11 mouse cellular contexts compared by ENCODE assay signal in genomic region chr6:67296126-67296525, GRCm38 (mm10). TPM values are rescaled to one million over a fixed set of nuclear protein-coding genes. Genes with fewer than 3 reads are reported as not detected.
DNase-seq lines count a peak whose midpoint lies in the region; ATAC-seq and TF ChIP-seq lines count a peak whose summit lies in the region.
"Had no signal": no experiment of that assay in that cellular context is flagged by ENCODE, and none has a peak within 500 bp of the region (broad histone marks: within the 10 kb centered on the region; RNA-seq: fewer than 3 reads in every experiment).

No protein-coding gene starts in this region.

- intact Hi-C loops in left cerebral cortex, adult 2 months (cut with DNase I): no loop called here
- intact Hi-C loops in left cerebral cortex, postnatal 4 days (cut with DNase I): no loop called here

- H3K4me3 ChIP-seq in left cerebral cortex, adult 2 months: no peak overlapping the region
- H3K4me3 ChIP-seq: forebrain, embryonic 12.5 days; hindbrain, embryonic 15.5 days had no signal

- peak; percentile 7; the same call in 1 of the 2 replicates for TF ChIP-seq CTCF in left cerebral cortex, adult 2 months (IDR thresholded peaks at IDR 0.05)
- peak; percentile 64 for TF ChIP-seq CTCF in Patski (IDR thresholded peaks at IDR 0.05)

- DNase-seq in cerebellum, postnatal 10 days: peak; percentile 16 to 18
- no peak for DNase-seq in cerebellum, postnatal 4 days (ENCODE audit: low spot score in 2 of 2)
- DNase-seq in left cerebral cortex, adult 2 months (ENCODE audit: extremely low spot score in 1 of 2, low spot score in 2 of 2): no peak
- DNase-seq in left cerebral cortex, postnatal 4 days: no peak
- no peak for DNase-seq in Patski (ENCODE audit: low read depth, low spot score)
- DNase-seq in layer of hippocampus, postnatal 36 days: no peak
- DNase-seq in Muller cell, postnatal 12 days (ENCODE audit: inconsistent ontology term): no peak
- DNase-seq: adrenal gland, postnatal 14 days had no signal

- ATAC-seq in Patski: no peak
- peak; percentile 31; the same call in 1 of the 2 replicates for ATAC-seq in megakaryocyte-erythroid progenitor cell, adult 5-6 weeks (replicated peaks; ENCODE audit: low FRiP score, low TSS enrichment, poor library complexity, severe bottlenecking)

- CTCF ChIA-PET in Patski (lab: Charles Lee): interaction anchor here (0.9 to 1.3 kb wide), 4 partner anchors 9 to 148 kb away, joined by 3 read pairs; no protein-coding TSS in a partner anchor

- no peaks in the 10 kb centered on the region for H3K27me3 ChIP-seq in Patski
- H3K27me3 ChIP-seq: forebrain, embryonic 12.5 days; hindbrain, embryonic 15.5 days had no signal

- POLR2A ChIA-PET in Patski (lab: Charles Lee): no interaction called here

- no peak overlapping the region for H3K27ac ChIP-seq in left cerebral cortex, adult 2 months
- H3K27ac ChIP-seq: forebrain, embryonic 12.5 days; hindbrain, embryonic 15.5 days had no signal

- in situ Hi-C loops in Patski (cut with MboI; ENCODE audit: low pct_unique_long_range_greater_than_20kb): loop anchor here (5.0 kb wide), 1 partner anchor 151 kb away; no protein-coding TSS in a partner anchor

RNA-seq across cellular contexts. Expression of gene Serbp1, which starts 58.1 kb away (rescaled TPM):
- 100 to 1,000 TPM; 188 to 193 TPM for total RNA-seq in left cerebral cortex, adult 2 months (2021)
- 100 to 1,000 TPM; 284 to 314 TPM for total RNA-seq in left cerebral cortex, postnatal 4 days (2021)
- 570 TPM for polyA plus RNA-seq in Patski (2021)
- 952 and 1,071 TPM in 2 replicates for total RNA-seq in megakaryocyte-erythroid progenitor cell, adult 5-6 weeks (2014; fragmentation: Nextera tagmentation)
- 3,362 and 3,603 TPM in 2 replicates for total RNA-seq in megakaryocyte-erythroid progenitor cell, adult 5-6 weeks (2017)
- total RNA-seq in layer of hippocampus, postnatal 36 days (2021): 100 to 1,000 TPM; 220 to 226 TPM

Comparison
In these comparisons a context has a peak if more than half of its experiments do, and no peak if none do; other contexts are left out.
1. DNase-seq: peak in cerebellum, postnatal 10 days (2 of 2); none in cerebellum, postnatal 4 days (0 of 2), left cerebral cortex, adult 2 months (0 of 2), left cerebral cortex, postnatal 4 days (single experiment), Patski (single experiment), layer of hippocampus, postnatal 36 days (0 of 2) and Muller cell, postnatal 12 days (single experiment).